Mouse (Mus musculus) limb, embryonic 15.5 days (tissue): Measurements from ENCODE around the gene Zfp341. TPM values are rescaled to one million over a fixed set of nuclear protein-coding genes. Genes with fewer than 3 reads are reported as not detected.

Experiments
- ATAC-seq: fragments of 200-750 bp; cut with Nextera tagmentation; 2 replicates; pipeline ENCODE4 v1.8.0; 2017; ENCODE audit warnings: low read depth, moderate TSS enrichment; ENCODE audit not compliant: insufficient number of reproducible peaks, low FRiP score, low TSS enrichment
- H3K27ac ChIP-seq: fragments of 300-500 bp; sonication (generic); 2 replicates; pipeline ENCODE4 v1.5.1; 2015; ENCODE audit warnings: moderate library complexity, mild to moderate bottlenecking, inconsistent platforms
- H3K27me3 ChIP-seq: fragments of 300-500 bp; sonication (generic); 2 replicates; pipeline ENCODE4 v1.6.1; 2015; ENCODE audit warnings: inconsistent platforms
- H3K36me3 ChIP-seq: fragments of 300-500 bp; sonication (generic); 2 replicates; pipeline ENCODE4 v1.6.1; 2015; ENCODE audit warnings: inconsistent platforms
- H3K4me1 ChIP-seq: fragments of 300-500 bp; sonication (generic); 2 replicates; pipeline ENCODE4 v1.6.1; 2015; ENCODE audit warnings: inconsistent platforms
- H3K4me2 ChIP-seq: fragments of 300-500 bp; sonication (generic); 2 replicates; pipeline ENCODE4 v1.6.1; 2015; ENCODE audit warnings: mild to moderate bottlenecking, inconsistent platforms
- H3K4me3 ChIP-seq: fragments of 300-500 bp; sonication (generic); 2 replicates; pipeline ENCODE4 v1.5.1; 2015; ENCODE audit warnings: mild to moderate bottlenecking, inconsistent platforms
- H3K9ac ChIP-seq: fragments of 300-500 bp; sonication (generic); 2 replicates; pipeline ENCODE4 v1.6.1; 2015; ENCODE audit warnings: inconsistent platforms
- H3K9me3 ChIP-seq: fragments of 300-500 bp; sonication (generic); 2 replicates; pipeline ENCODE4 v1.6.1; 2016; ENCODE audit warnings: inconsistent platforms
- WGBS: fragments of 180-500 bp; shearing (Covaris S2); methylation state at CpG from one replicate; pipeline ENCODE4 v1.1.7; 2015; 5-methylcytosine and 5-hydroxymethylcytosine counted together
- polyA plus RNA-seq: library from polyadenylated mRNA; unstranded; fragments of >200 nt; fragmentation: Nextera tagmentation; extraction: Ambion mirVana; gene quantifications from 2 replicates; pipeline ENCODE4 v1.2.1, GENCODE M21; 2015

The Zfp341 gene
- polyA plus RNA-seq, 1 experiment from 2014 or later: 1.2 TPM

DNA sequence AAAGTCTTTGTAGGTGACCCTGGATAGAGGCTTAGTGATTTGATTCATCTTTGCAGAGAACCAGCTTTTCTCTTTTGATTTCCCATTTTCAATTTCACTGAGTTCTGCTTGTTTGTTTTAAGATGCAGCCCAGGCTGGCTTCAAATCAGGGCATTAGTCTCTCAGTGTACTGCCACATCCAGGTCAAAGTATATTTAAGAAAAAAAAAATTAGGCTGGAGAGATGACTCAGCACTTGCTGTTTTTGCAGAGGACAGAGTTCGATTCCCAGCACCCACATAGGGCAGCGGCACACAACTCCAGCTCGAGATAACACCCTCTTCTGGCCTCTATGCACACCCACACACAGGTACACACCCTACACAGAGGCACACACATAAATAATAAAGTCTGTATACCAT, 21.9 kb upstream of the Zfp341 start:
- 87% methylated on average over 3 of the region's 3 CpGs for WGBS
- ATAC-seq: no peak
- H3K27me3 ChIP-seq: no peaks in the 10 kb centered on the region
- H3K4me1 ChIP-seq: no peaks in the 10 kb centered on the region
- H3K9me3 ChIP-seq: no peaks in the 10 kb centered on the region
- H3K4me3 ChIP-seq: no peak overlapping the region
- H3K9ac ChIP-seq: no peak overlapping the region
- H3K27ac ChIP-seq: no peak overlapping the region
- H3K36me3 ChIP-seq: peaks cover 29% of the 10 kb centered on the region
- no peak overlapping the region for H3K4me2 ChIP-seq

DNA sequence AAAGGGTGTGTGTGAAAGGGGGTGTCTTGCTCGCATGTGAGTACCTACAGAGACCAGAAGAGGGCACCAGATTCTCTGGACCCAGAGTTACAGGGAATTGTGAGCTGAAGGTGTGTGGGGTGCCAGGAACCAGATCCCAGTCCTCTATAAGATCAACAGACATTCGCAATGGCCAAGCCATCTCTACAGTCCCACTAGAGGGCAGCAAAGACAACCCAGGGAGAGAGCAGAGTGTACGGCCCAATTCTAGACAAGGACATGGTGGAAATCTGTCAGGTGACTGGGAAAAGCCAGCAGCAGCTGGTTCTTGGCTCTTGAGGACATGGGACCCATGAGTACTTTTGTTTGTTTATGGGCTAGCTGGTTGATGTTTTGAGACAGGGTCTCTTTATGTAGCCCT, 20.1 kb upstream of the Zfp341 start:
- H3K4me1 ChIP-seq: no peaks in the 10 kb centered on the region
- H3K27me3 ChIP-seq: no peaks in the 10 kb centered on the region
- ATAC-seq: no peak
- H3K9me3 ChIP-seq: no peaks in the 10 kb centered on the region
- no peak overlapping the region for H3K4me2 ChIP-seq
- H3K27ac ChIP-seq: no peak overlapping the region
- H3K36me3 ChIP-seq: peaks cover 20% of the 10 kb centered on the region
- no peak overlapping the region for H3K9ac ChIP-seq
- 76% methylated on average over 3 of the region's 3 CpGs for WGBS
- no peak overlapping the region for H3K4me3 ChIP-seq

DNA sequence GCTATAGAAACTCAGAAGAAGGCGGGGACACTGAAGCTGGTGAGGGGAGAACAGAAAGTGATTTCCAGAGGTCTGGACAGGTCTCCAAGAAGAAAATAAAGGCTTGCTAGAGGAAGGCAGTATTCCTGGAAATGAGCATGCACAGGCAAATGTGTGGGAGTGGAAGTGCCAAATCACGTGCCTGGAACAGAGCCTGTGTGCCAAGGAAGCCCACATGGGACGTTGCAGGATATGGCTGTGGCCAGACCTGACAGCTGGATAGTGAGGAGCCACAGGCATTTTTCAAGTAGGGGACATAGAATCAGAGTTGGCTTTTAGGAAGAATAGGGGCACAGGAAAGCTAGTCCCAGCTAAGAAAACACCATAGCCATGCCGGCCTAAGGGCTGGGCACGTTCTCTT, 17.3 kb upstream of the Zfp341 start:
- H3K4me2 ChIP-seq: no peak overlapping the region
- peaks cover 20% of the 10 kb centered on the region for H3K36me3 ChIP-seq
- H3K9me3 ChIP-seq: no peaks in the 10 kb centered on the region
- H3K27me3 ChIP-seq: no peaks in the 10 kb centered on the region
- no peak overlapping the region for H3K9ac ChIP-seq
- 76% methylated on average over 5 of the region's 5 CpGs for WGBS
- H3K27ac ChIP-seq: peak overlapping the region; percentile 17; the same call in 1 of the 2 replicates
- no peaks in the 10 kb centered on the region for H3K4me1 ChIP-seq
- no peak for ATAC-seq
- H3K4me3 ChIP-seq: no peak overlapping the region

DNA sequence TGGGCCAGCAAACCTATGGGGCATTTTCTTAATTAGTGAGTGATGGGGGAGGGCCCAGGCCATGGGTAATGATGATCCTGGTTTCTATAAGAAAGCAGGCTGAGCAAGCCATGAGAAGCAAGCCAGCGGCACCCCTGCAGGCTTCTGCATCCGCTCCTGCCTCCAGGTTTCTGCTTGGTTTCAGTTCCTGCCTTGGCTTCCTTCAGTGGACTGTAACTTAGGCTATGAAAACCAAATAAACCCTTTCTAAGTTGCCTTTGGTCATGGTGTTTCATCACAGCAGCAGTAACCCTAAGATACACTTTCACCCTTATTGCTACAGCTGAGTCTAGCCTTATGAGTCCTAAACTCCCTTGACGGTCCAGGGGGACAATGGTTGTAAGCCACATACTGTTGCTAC, 15.7 kb upstream of the Zfp341 start:
- H3K9ac ChIP-seq: no peak overlapping the region
- no peak overlapping the region for H3K27ac ChIP-seq
- H3K4me3 ChIP-seq: no peak overlapping the region
- H3K27me3 ChIP-seq: no peaks in the 10 kb centered on the region
- H3K36me3 ChIP-seq: peaks cover 20% of the 10 kb centered on the region
- H3K4me2 ChIP-seq: no peak overlapping the region
- H3K4me1 ChIP-seq: no peaks in the 10 kb centered on the region; the same call in 1 of the 2 replicates
- 82% methylated on average over 3 of the region's 3 CpGs for WGBS
- no peaks in the 10 kb centered on the region for H3K9me3 ChIP-seq
- no peak for ATAC-seq

DNA sequence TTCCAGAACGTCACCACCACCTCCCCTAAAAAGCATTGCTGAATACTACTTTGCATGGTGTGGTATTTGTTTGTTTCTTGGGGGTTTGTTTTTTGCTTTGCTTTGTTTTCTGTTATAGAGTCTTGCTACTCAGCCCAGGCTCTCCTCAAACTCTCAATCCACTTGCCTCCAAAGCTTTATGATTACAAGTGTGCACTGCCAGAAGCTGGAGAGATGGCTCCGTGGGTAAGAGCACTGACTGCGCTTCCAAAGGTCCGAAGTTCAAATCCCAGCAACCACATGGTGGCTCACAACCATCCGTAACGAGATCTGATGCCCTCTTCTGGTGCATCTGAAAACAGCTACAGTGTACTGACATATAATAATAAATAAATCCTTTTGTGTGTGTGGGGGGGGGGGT, 12.5 kb upstream of the Zfp341 start:
- no peaks in the 10 kb centered on the region for H3K27me3 ChIP-seq
- H3K27ac ChIP-seq: no peak overlapping the region
- H3K9me3 ChIP-seq: no peaks in the 10 kb centered on the region
- no peak overlapping the region for H3K4me2 ChIP-seq
- 73% methylated on average over 6 of the region's 6 CpGs for WGBS
- no peak overlapping the region for H3K4me3 ChIP-seq
- ATAC-seq: no peak
- H3K4me1 ChIP-seq: peaks cover 14% of the 10 kb centered on the region; the same call in 1 of the 2 replicates
- no peak overlapping the region for H3K9ac ChIP-seq
- H3K36me3 ChIP-seq: no peaks in the 10 kb centered on the region; the same call in 1 of the 2 replicates

DNA sequence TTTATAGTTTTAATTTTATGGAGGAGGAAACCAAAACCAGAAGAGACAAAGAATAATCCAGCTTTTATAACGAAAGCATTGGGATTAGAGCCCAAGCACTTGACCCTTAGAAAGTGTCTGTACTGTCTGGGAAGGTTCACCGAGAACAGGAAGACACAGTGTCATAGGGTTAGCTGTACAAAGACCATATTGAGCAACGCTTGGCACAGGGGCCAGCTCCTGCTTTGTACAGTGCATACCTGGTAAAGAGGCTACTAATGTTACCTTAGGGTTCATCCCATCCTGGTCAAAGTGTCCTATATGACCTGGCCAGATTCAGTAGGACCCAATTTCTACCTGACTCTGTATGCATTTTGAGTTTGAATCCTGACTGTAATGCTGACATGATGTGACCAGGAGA, 11.8 kb upstream of the Zfp341 start:
- H3K4me1 ChIP-seq: peaks cover 14% of the 10 kb centered on the region; the same call in 1 of the 2 replicates
- H3K9me3 ChIP-seq: no peaks in the 10 kb centered on the region
- 78% methylated on average over 3 of the region's 3 CpGs for whole genome bisulfite sequencing
- no peak overlapping the region for H3K9ac ChIP-seq
- no peak overlapping the region for H3K4me3 ChIP-seq
- ATAC-seq: no peak
- no peaks in the 10 kb centered on the region for H3K36me3 ChIP-seq
- no peaks in the 10 kb centered on the region for H3K27me3 ChIP-seq
- no peak overlapping the region for H3K27ac ChIP-seq
- no peak overlapping the region for H3K4me2 ChIP-seq

DNA sequence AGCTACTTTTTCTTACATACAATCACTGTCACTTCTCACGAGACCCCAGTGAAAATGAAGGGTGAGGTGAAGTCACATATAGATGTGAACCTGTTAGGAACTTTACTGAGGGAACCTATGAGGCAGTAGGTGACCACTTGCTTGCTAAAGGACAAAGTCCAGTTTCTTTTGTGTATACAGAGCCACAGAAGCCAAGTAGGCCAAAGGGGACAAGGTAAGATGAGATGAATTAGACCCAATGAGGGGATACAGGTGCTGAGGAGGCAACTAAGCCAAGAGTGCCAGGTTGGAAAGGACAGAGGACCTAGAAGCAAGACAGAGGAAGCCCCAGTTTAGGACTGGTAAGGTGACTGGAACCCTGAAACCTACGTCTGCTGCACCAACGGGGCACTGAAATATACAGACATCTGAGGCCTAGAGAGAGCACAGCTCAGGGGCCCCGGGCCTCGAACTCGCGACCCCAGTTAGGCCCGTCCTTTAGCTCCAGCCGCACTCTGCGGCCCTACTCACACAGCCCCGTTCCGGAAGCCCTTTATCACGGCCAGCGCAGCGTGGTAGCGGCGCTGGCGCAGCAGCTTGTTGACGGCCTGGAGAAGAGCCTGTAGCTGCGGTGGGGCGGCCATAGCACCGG, 10.0 kb upstream of the Zfp341 start:
- Histone ChIP-seq H3K9me3 (no peaks in the 10 kb centered on the region), H3K27me3 (no peaks in the 10 kb centered on the region), H3K27ac (peak overlapping the region; percentile 51), H3K4me2 (peak overlapping the region; percentile 53), H3K4me1 (peaks cover 14% of the 10 kb centered on the region; the same call in 1 of the 2 replicates), H3K36me3 (no peaks in the 10 kb centered on the region), H3K9ac (peak overlapping the region; percentile 75), H3K4me3 (peak overlapping the region; percentile 71)
- no peak for ATAC-seq
- 14% methylated on average over 22 of the region's 22 CpGs for WGBS

DNA sequence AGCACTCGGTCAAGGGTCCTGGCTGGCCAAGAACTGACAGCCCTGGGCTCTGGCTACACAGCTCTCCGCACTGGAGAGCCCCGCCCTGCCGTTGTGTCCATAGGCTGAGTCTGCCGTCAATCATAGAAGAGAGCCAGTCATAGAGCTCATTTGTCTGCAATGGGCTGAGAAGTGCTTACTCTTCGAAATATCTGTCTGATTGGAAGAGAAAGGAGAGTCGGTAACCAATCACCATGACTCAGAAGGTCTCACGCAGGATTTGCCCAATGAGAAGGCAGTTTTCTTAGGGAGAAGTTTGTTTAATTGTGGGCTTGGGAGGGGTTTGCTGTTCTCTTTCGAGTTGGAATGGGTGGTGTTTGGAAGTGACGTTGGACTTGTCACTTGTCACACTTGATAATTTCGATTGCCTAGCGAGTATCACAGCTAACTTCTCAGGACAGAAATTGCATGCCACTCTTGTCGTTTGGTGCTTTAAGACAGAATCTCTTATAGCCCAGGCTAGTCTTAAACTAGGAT, 9.4 kb upstream of the Zfp341 start, which contains the start of gene Pxmp4:
Gene Pxmp4 (minus strand): TSS at position 71 of the 516 bp plus-strand sequence.
- peak; percentile 100 for ATAC-seq
- WGBS: 0% methylated on average over 13 of the region's 13 CpGs
- Histone ChIP-seq H3K9ac (peak within 1 kb of the TSS; percentile 75), H3K27ac (peak within 1 kb of the TSS; percentile 51), H3K27me3 (no peaks in the 10 kb centered on the region), H3K4me3 (peak within 1 kb of the TSS; percentile 71), H3K4me2 (peak within 1 kb of the TSS; percentile 53), H3K9me3 (no peaks in the 10 kb centered on the region), H3K36me3 (no peaks in the 10 kb centered on the region), H3K4me1 (peaks cover 14% of the 10 kb centered on the region; the same call in 1 of the 2 replicates)

DNA sequence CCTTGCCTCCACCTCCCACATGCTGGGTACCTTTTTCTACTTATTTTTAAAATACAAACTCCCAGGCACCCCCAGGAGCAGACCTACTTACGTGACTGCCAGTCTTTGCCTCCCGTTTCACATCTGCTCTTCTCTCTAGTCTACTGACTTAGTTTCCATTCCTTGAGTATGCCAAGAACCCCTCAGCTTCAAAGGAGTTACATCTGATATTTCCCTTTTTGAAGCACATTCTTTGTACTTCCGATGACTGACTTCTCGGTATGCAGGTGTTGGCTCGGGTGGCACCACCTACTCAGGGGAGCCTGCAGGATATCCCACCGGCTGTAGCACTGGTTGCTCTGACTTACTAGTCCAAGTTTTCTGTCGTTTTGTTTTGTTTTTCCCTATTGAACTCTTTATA, 8.9 kb upstream of the Zfp341 start:
- 32% methylated on average over 7 of the region's 7 CpGs for WGBS
- Histone ChIP-seq H3K27ac (peak overlapping the region; percentile 24; the same call in 1 of the 2 replicates), H3K4me1 (peaks cover 14% of the 10 kb centered on the region; the same call in 1 of the 2 replicates), H3K27me3 (no peaks in the 10 kb centered on the region), H3K36me3 (no peaks in the 10 kb centered on the region), H3K9me3 (no peaks in the 10 kb centered on the region), H3K9ac (no peak overlapping the region), H3K4me3 (peak overlapping the region; percentile 71), H3K4me2 (peak overlapping the region; percentile 53)
- no peak for ATAC-seq

DNA sequence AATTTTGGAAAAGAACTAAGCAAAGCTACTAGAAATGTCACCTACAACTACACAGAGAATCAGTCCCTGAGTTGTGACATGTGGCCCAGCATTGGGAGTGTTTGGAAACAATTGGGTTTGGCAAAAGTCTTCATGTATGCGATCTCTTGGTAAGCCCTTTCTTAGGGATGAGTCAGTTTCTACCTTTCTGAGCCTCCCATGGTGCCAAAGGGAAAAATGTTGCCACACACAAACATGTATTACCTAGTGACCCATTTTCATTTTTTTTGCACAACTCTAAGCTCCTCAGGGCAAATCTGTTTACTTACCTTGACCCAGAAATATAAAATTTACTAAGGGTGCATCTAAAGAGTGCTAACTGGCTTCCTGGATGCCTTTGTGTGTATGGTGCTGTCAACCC, 6.1 kb upstream of the Zfp341 start:
- no peaks in the 10 kb centered on the region for H3K27me3 ChIP-seq
- no peaks in the 10 kb centered on the region for H3K9me3 ChIP-seq
- H3K4me1 ChIP-seq: peaks cover 14% of the 10 kb centered on the region; the same call in 1 of the 2 replicates
- no peak for ATAC-seq
- H3K4me2 ChIP-seq: no peak overlapping the region
- H3K9ac ChIP-seq: no peak overlapping the region
- no peak overlapping the region for H3K4me3 ChIP-seq
- 88% methylated on average over 1 of the region's 1 CpGs for WGBS
- H3K27ac ChIP-seq: no peak overlapping the region
- H3K36me3 ChIP-seq: no peaks in the 10 kb centered on the region

DNA sequence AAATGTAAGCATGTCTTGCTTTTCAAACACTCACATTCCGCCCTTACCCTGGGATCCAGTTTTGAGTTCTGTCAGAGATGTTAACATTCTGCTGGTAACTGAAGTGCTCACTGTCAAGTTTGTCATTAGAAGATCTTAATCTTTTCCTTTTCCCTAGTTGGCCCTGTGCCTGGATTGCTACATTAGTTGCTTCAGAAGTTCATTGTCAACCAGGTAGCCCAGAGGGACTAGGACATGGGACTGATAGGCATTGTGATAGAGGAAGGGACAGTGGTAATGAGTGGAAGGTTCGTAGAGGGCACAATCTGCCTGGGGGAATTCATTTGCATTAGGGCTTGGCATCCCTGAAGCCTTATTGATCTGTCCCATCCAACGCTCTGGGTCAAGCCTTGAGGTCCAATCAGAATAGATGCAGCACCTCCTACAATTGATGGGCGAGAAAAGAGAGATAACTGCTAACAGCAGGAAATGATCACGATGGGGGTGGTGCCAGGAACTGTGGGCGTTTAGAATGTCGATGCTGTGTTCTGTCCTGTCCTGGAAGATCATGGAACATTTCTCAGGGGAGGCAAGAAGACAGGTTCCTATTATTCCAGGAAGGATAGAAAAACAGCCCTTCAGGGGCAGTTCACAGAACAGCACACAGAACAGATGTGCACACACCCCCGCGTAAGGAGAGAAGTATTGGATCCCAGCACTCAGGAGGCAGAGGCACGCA, 3.9 kb upstream of the Zfp341 start:
- WGBS: 58% methylated on average over 10 of the region's 10 CpGs
- Histone ChIP-seq H3K27me3 (no peaks in the 10 kb centered on the region), H3K4me2 (no peak overlapping the region), H3K4me1 (peaks cover 14% of the 10 kb centered on the region), H3K4me3 (no peak overlapping the region), H3K9ac (no peak overlapping the region), H3K9me3 (no peaks in the 10 kb centered on the region), H3K27ac (no peak overlapping the region), H3K36me3 (no peaks in the 10 kb centered on the region)
- no peak for ATAC-seq
